Mouse (Mus musculus): ENCODE measurements around the gene Sh2d5. TPM values are rescaled to one million over a fixed set of nuclear protein-coding genes. Genes with fewer than 3 reads are reported as not detected.

The Sh2d5 gene
- total RNA-seq (2021), result 10 to 100 TPM; 49.1 to 52.7 TPM
- long read RNA-seq, experiment 1, transcript Sh2d5-202 (10 exons, 3,512 nt), result major isoform, 27 of 50 reads
- long read RNA-seq, experiment 1, partial matches to known transcripts, result 4 of 50 reads
- long read RNA-seq, experiment 1, other reads (novel, unspliced or antisense), result 19 of 50 reads
- long read RNA-seq, experiment 2, transcript Sh2d5-201 (11 exons, 3,529 nt), result minor isoform, 5 of 70 reads
- long read RNA-seq, experiment 2, transcript Sh2d5-202 (10 exons, 3,512 nt), result major isoform, 37 of 70 reads
- long read RNA-seq, experiment 2, partial matches to known transcripts, result 5 of 70 reads
- long read RNA-seq, experiment 2, other reads (novel, unspliced or antisense), result 22 of 70 reads

DNA sequence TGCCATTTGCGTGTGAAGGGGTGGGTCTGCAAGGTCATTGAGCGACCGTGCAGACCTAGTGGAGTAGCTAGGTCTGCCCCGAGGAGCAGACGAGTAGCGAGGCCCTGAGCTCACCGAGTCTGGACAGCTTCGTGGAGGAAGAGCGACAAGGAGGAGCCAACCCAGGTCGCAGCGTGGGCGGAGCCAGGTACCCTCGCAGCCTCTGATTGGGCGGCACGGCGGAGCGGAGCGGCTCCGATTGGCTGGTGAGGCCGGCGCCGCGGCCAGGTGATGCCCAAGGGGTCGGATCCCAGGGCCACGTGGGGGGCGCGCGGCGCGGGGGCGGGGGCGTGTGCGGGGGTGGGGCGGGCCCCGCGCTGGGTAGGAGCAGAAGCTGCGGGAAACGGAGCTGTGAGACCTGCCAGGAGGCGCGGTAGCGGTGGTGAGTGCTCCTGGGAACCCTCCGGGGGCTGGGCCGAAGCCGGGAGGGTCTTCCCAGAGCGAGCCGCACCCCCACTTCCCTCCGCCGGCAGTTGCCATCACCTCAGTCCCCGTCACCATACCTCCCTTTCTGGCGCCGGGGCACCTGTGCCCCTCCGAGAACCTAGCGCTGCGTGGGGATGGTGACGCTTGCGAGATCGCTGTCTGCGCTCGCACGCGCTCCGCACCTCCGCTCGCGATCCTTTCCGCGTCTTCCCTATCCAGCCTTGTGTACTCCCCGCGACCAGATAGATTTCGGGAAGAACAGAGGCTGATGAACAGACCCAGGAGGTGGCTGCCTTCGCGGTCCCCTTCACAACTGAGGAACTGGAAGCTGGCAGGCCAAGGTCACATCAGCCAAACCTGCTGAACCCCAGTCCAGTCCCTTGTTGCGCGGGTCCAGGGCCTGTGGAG is at the start of gene Sh2d5, which contains the start of gene Kif17:
TSS of gene Sh2d5 (plus strand) at position 316 of the 873 bp plus-strand sequence.
TSS of gene Kif17 (plus strand) at position 348 of the 873 bp plus-strand sequence.
- peak; percentile 89 to 90 for DNase-seq (ENCODE audit: low spot score in 2 of 2)
- peak within 1 kb of the TSS; percentile 93 for H3K27ac ChIP-seq
- peak within 1 kb of the TSS; percentile 84 for H3K4me3 ChIP-seq
- no peak for TF ChIP-seq CTCF (conservative IDR thresholded peaks at IDR 0.05)

DNA sequence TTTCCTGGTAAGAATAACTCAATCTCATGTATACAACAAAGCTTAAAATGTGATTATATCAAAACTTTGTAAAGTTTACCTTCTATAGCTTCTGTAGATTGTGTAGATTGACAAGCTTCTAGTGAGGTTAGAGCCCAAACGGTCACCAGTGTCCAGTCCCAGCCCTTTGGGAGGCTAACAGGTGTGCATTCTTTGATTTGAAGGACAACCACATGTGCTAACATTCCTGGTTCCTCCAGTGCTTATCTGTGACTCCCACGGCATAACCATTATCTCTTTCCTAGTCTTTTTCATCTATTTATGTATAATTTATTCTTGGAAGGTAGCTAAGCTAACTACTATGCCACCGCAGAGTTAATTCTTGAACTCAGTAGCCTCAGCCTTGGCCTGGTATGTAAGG is 49.4 kb upstream of the Sh2d5 start:
- TF ChIP-seq CTCF (conservative IDR thresholded peaks at IDR 0.05), result no peak
- no peak overlapping the region for H3K4me3 ChIP-seq
- H3K27ac ChIP-seq, result no peak overlapping the region
- DNase-seq (ENCODE audit: low spot score in 2 of 2), result no peak

DNA sequence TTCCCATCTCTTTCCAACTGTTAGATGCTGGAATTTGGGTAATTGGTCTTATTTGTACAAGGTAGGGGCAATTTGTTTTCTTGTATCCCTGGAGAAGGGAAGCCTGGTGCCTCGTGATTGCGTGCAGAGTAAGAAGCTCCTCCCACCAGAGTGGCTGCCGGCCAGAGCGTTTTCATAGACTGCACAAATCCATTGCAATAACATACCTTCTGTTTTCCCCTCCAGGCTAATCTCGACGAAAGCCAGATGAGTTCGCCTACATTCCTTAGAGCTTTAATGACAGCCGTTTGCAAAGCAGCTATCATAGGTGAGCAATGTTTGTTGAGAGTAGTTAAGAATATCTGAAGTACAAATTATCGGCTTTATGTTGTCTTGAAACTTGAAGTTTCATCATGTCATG is 48.5 kb upstream of the Sh2d5 start:
- TF ChIP-seq CTCF (conservative IDR thresholded peaks at IDR 0.05), result no peak
- no peak for DNase-seq (ENCODE audit: low spot score in 2 of 2)
- Histone ChIP-seq H3K4me3 (no peak overlapping the region), H3K27ac (no peak overlapping the region)

GRCm38 (mm10) chr4:138210116-138210515 is 40.1 kb upstream of the Sh2d5 start:
- no peak overlapping the region for H3K4me3 ChIP-seq
- DNase-seq (ENCODE audit: low spot score in 2 of 2), result no peak
- no peak for TF ChIP-seq CTCF (conservative IDR thresholded peaks at IDR 0.05)
- H3K27ac ChIP-seq, result no peak overlapping the region

DNA sequence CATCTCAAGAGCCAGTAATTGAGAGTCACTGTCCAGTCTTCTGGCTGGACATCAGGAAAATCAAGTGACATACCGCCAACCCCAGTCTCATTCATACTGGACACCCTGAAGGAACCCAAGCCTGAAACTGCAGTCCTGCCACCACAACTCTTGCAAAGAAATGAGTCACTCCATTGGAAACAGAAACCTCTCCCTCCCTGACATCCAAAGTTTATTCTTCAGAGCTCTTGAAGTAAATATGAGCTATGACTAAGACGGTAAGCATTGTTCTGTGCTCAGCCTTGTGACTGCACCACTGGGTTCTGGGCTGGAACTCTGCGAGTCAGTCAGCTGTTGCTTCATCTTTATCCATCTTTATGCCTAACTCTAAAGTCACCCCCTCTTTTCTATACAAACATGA is 36.3 kb upstream of the Sh2d5 start:
- TF ChIP-seq CTCF (conservative IDR thresholded peaks at IDR 0.05), result no peak
- no peak for DNase-seq (ENCODE audit: low spot score in 2 of 2)

DNA sequence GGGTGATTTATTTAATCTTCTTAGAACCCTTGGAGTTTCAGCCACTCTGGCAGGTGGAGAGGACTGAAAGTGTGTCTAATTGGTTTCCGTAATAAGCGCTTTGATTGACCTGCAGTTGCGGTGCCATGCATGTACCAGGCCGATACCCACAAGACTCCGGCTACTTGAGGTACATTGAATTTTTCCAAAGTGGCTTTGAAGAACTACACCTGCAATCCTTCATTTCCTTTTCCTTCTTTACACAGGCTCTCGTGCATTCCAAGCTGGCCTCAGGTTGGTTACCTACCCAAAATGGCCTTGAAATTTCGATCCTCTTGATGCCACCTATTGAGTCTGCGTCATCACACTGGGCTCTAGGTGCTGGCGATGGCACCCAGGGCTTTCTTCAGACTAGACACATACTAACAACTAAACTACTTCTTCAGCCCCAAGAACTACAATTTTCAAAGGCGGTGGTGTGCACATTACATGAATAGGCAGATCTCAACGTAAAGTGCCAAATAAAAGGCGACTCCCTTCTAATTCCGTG is 34.5 kb upstream of the Sh2d5 start:
- no peak for TF ChIP-seq CTCF (conservative IDR thresholded peaks at IDR 0.05)
- Histone ChIP-seq H3K4me3 (peak overlapping the region; percentile 75), H3K27ac (peak overlapping the region; percentile 99)
- peak in 1 of 2 experiments; percentile 24 for DNase-seq (ENCODE audit: low spot score in 2 of 2)

More for the DNA sequence above, 36.3 kb upstream of the Sh2d5 start:
- H3K27ac ChIP-seq, result no peak overlapping the region
- H3K4me3 ChIP-seq, result no peak overlapping the region

DNA sequence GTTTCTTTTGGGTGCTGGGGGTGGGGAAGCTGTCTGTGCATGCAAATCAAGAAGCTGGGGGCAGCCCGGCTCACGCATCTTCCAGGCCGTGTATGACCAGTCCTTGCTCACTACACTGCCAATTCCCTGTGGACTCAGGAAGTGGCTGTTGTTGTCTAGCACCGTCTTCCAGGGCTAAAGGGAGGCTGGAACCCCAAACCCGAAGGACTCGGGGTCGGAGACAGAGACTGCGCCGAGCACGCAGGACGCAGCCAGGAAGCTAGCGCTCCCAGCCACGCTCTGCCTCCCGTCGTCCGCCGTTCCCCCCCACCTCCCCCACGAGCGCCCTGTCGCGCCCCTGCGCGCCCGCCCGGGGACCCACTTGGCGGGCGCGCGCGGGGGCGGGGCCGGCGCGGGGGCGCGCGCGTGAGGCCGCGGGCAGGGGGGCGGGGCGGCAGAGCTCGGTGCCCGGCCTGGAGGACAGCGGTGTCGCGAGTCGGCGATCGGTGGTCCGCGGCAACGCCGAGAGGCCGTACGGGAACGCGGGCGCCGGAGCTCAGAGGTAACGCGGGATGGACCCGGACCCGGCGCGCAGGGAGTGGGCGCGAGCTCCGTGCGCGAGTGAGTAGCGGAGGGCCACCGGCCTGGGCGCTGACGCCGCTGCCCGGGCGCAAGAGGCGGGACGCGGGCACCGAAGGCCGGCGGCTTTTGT is 33.9 kb upstream of the Sh2d5 start, which contains the start of gene Hp1bp3:
TSS of gene Hp1bp3 (plus strand) at position 97 of the 691 bp plus-strand sequence.
- peak within 1 kb of the TSS; percentile 75 for H3K4me3 ChIP-seq
- no peak for TF ChIP-seq CTCF (conservative IDR thresholded peaks at IDR 0.05)
- peak within 1 kb of the TSS; percentile 99 for H3K27ac ChIP-seq
- peak; percentile 55 to 72 for DNase-seq (ENCODE audit: low spot score in 2 of 2)

DNA sequence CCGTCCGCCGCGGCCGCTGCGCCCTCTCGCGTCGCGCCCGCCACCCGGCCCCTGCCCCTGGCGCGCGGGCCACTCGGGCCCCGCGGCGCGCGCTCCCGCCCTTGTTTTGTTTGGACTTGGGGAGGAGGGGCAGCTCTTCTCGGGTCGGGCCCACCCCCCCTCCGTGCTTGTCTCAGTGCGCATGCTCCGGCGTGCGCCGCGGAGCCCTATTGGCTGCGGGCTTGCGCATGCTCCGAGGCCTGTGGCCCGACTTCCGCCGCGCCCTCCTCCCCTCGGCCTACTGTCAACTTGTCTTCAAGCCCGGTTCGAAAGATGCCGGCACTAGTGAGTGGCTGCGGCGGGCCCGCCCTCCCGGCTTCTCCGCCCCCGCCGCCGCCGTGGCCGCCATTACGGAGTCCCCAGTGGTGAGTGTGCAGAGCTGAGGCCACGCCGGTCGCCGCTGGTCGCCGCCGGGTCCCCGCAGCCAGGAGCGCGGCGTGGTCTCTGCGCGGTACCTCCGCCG is 33.3 kb upstream of the Sh2d5 start:
- peak overlapping the region; percentile 75 for H3K4me3 ChIP-seq
- no peak for TF ChIP-seq CTCF (conservative IDR thresholded peaks at IDR 0.05)
- peak; percentile 97 to 98 for DNase-seq (ENCODE audit: low spot score in 2 of 2)
- peak overlapping the region; percentile 99 for H3K27ac ChIP-seq

GRCm38 (mm10) chr4:138217441-138217840 is 32.8 kb upstream of the Sh2d5 start:
- no peak for TF ChIP-seq CTCF (conservative IDR thresholded peaks at IDR 0.05)
- no peak for DNase-seq (ENCODE audit: low spot score in 2 of 2)
- Histone ChIP-seq H3K4me3 (peak overlapping the region; percentile 75), H3K27ac (peak overlapping the region; percentile 96)

DNA sequence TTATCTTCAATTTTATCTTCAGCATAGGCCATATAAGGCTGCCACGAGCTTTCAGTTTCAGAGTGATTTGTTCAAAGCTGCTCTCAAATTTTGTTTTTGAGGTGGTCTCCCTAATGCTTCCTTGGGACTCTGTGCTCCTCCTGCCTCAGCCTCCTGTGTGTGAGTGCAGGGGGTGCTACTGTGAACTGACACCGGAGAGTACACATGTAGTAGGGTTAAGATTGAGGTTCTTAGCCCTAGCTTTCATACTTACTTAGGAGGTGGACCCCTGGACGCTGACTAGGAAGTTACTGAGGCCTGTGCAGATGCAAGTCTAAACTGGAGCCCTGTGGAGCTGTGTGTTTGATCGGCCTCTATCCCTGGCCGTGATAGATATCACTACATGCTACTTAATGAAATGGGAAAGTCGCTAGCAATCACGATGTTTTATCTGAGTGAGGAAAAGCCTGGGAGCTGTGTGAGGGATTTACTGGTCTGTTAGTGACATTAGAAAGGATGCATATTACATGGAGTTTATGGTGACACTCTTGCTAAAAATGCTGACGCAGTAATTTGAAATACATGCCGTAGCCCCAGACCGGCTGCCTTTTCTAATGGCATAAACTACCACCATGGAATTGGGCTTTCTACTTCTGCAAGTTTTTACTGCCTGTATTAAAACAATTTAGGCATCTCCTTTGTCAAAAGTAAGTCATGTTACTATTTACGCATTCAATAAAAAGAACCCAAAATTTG is 32.1 kb upstream of the Sh2d5 start:
- no peak for DNase-seq (ENCODE audit: low spot score in 2 of 2)
- Histone ChIP-seq H3K27ac (peak overlapping the region; percentile 96), H3K4me3 (peak overlapping the region; percentile 75)
- no peak for TF ChIP-seq CTCF (conservative IDR thresholded peaks at IDR 0.05)

DNA sequence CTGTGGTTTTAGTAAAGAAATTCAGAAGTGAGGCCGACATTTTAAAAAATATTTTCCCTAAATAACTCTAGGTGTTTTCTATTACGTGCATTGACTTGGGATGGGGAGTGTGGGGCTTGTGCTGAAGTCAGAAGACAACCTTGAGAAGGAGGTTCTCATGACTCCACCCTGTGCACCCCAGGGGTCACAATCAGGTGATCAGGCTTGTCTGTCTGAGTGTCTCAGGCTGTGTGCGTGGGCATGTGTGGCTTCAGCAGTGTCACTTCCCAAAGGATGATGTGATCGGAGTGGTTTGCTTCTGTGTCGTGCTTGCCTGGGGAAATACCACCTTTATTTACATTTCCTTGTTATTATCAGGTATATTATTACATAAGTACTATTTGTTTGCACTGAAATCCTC is 30.9 kb upstream of the Sh2d5 start:
- Histone ChIP-seq H3K27ac (no peak overlapping the region), H3K4me3 (no peak overlapping the region)
- no peak for TF ChIP-seq CTCF (conservative IDR thresholded peaks at IDR 0.05)
- DNase-seq (ENCODE audit: low spot score in 2 of 2), result no peak

- no peak for TF ChIP-seq CTCF (conservative IDR thresholded peaks at IDR 0.05)
- Histone ChIP-seq H3K4me3 (no peak overlapping the region), H3K27ac (no peak overlapping the region)
- DNase-seq (ENCODE audit: low spot score in 2 of 2), result no peak
These were observed 29.4 kb upstream of the Sh2d5 start for GRCm38 (mm10) chr4:138220761-138221160.

Data from layer of hippocampus, adult 2 months (tissue).